Mouse (Mus musculus) kidney, postnatal 25 days (tissue): ENCODE measurements at regions not wholly inside any gene's neighbourhood (a gene's known extent, or its start where the extent isn't known, plus 50 kb on each side); places are given as distances from the start of the nearest gene placed in this dataset.

ENCODE experiments used
- DNase-seq, 2 experiments: peaks; one replicate each; pipeline ENCODE4 v3.0.0; 2021; ENCODE audit warnings: mixed read lengths in 2 of 2

DNA sequence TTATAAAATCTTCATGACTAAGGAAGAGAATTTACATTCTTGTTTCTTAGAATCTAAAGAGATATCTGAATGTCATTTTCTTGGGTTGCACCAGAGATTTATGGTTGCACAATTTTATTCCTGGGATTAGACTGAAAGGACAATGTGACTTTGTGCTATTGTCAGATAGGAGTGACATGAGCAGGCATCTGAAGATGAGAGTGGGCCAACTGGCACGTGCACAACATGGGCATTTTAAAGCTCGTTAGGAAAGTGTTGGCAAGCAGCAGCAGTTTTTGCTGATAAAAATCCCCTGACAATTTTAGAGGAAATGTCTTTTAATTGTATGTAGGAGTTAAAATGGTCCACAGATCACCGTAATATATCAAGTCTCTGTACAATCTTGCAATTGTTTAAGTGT is 178.9 kb upstream of the Tecrl start:
- no peak for DNase-seq

GRCm38 (mm10) chr5:83518661-83519060 is 163.7 kb upstream of the Tecrl start:
- DNase-seq, result no peak

- DNase-seq, result peak in 1 of 2 experiments; percentile 39
Observed at GRCm38 (mm10) chr5:83484135-83484534, 129.1 kb upstream of the Tecrl start.

DNA sequence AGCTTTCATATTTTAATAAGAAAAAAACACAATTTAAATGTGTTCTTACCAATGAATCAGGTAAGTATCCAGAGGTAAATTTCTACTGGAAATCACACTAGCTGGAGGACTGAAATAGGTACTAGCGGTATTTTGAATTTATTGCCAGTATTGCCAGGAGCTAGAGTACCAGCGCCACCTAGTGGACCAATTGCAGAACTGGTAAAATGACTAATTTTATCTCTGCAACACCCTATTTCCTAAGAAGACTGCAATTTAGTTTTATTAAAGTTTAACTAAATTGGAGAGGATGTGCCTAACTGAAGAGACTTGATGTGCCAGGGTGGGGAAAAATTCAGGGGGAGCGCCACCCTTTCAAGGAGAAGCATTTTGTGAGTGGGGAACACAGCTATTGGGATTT is 85.3 kb upstream of the Tecrl start:
- peak in 1 of 2 experiments; percentile 43 for DNase-seq

DNA sequence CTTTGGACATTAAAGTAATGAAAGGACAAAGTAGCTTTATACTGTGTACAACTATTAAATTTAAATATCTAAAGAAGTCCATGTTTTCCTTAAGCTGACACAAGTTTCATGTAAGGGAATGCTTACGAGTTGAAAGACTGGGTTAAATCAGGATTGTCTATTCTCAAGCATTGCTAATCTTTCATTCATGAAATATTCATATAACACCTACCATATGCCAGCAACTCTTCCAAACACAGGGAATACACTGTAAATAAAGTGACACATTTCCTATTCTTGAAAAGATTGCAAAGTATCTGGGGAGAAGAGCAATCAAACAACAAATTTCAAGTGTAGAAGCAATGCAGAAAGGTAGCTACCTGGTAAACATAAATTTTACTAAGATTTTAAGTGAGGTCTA is 81.5 kb upstream of the Tecrl start:
- DNase-seq, result no peak

- DNase-seq, result no peak
Observed at GRCm38 (mm10) chr5:83421708-83422107, 66.7 kb upstream of the Tecrl start.

DNA sequence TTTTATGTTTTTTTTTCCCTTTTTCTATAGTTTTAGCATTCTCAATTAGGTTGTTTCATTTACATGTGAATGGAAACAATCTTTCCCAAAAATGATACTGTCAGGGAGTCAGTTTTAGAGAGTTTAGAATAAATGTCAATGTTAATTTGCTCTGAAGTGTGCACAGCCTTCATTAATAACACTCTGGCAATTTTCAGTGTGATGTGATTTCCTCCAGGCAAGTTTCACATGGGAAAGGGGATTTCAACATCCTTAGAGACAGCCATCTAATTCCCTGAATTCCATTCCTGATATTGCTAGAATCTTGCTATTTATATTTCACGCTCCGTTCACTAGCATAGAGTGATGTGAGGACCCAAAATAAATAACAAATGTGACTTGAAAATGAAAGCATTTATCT is 55.2 kb upstream of the Tecrl start:
- DNase-seq, result no peak

DNA sequence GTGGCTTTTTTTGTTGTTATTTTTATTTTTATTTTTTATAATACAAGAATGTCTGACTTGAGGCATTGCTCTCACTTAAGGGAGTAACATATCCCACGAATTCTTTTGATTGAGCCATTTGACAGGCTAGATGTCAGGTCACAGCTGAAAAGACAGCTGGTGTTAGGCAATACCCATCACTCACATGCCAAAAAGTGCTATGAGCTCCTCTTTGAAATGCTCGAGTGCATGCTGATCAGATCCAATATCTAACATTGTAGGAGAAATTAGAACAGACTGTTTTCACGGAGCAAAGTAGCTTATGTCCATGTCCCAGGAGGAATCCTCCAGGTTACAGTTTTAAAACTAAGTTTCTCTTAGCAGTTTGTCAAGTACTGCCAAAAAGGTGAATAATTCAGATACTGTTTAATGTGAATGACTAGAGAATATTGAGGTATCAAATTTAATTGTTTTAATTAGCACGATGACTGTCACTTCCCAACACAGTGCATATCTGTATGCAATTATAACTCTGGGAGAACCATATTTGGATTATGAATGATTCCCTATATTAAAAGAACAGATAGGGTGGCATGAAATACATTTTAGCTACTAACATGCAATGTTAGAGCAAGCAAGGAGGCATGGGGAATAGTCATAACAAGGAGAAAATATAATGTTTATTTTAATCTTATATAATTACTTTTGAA is 50.4 kb upstream of the Tecrl start:
- no peak for DNase-seq
